Mouse (Mus musculus) embryonic facial prominence, embryonic 11.5 days (tissue): Measurements from ENCODE around the gene Sp7. TPM values are rescaled to one million over a fixed set of nuclear protein-coding genes. Genes with fewer than 3 reads are reported as not detected.

Source experiments
- ATAC-seq: fragments of 200-750 bp; cut with Nextera tagmentation; replicated peaks from 2 replicates; pipeline ENCODE4 v1.8.0; 2017; ENCODE audit warnings: low read depth; ENCODE audit not compliant: insufficient number of reproducible peaks, low FRiP score, low TSS enrichment
- DNase-seq: peaks from one replicate; pipeline ENCODE4 v3.0.0-alpha.2; 2015; ENCODE audit warnings: low spot score
- H3K27ac ChIP-seq: fragments of 300-500 bp; sonication (generic); replicated peaks from 2 replicates; pipeline ENCODE4 v1.5.1; 2014; ENCODE audit warnings: mild to moderate bottlenecking, low read depth, low read length, control low read depth
- H3K27me3 ChIP-seq: fragments of 300-500 bp; sonication (generic); 2 replicates; pipeline ENCODE4 v1.6.1; 2014; ENCODE audit warnings: mild to moderate bottlenecking, low read length, moderate library complexity, mixed read lengths; ENCODE audit not compliant: control insufficient read depth, insufficient read depth
- H3K36me3 ChIP-seq: fragments of 300-500 bp; sonication (generic); replicated peaks from 2 replicates; pipeline ENCODE4 v1.6.1; 2014; ENCODE audit warnings: low read depth, mild to moderate bottlenecking, low read length, moderate library complexity, mixed read lengths; ENCODE audit not compliant: control insufficient read depth, insufficient read depth
- H3K4me1 ChIP-seq: fragments of 300-500 bp; sonication (generic); 2 replicates; pipeline ENCODE4 v1.6.1; 2014; ENCODE audit warnings: low read length, mixed read lengths; ENCODE audit not compliant: control insufficient read depth, insufficient read depth
- H3K4me2 ChIP-seq: fragments of 300-500 bp; sonication (generic); 2 replicates; pipeline ENCODE4 v1.6.1; 2014; ENCODE audit warnings: low read depth, mild to moderate bottlenecking, control low read depth, low read length, moderate library complexity
- H3K4me3 ChIP-seq: fragments of 300-500 bp; sonication (generic); 2 replicates; pipeline ENCODE4 v1.5.1; 2014; ENCODE audit warnings: low read depth, low read length, control low read depth
- H3K9ac ChIP-seq: fragments of 300-500 bp; sonication (generic); replicated peaks from 2 replicates; pipeline ENCODE4 v1.6.1; 2014; ENCODE audit warnings: mild to moderate bottlenecking, control low read depth, low read length
- H3K9me3 ChIP-seq: fragments of 300-500 bp; sonication (generic); replicated peaks from 2 replicates; pipeline ENCODE4 v1.6.1; 2016; ENCODE audit warnings: mild to moderate bottlenecking, low read length, inconsistent platforms, mixed read lengths; ENCODE audit not compliant: control insufficient read depth
- WGBS: fragments of 180-500 bp; shearing (Covaris S2); extraction: QIAGEN DNeasy Blood & Tissue Kit; methylation state at CpG from one replicate; pipeline ENCODE4 v1.1.7; 2014; 5-methylcytosine and 5-hydroxymethylcytosine counted together
- polyA plus RNA-seq: library from polyadenylated mRNA; unstranded; fragments of >200 nt; fragmentation: Nextera tagmentation; extraction: Ambion mirVana; gene quantifications from 2 replicates; pipeline ENCODE4 v1.2.1, GENCODE M21; 2014

Sp7 gene
- polyA plus RNA-seq, 1 experiment from 2014 or later = 2.4 TPM

DNA sequence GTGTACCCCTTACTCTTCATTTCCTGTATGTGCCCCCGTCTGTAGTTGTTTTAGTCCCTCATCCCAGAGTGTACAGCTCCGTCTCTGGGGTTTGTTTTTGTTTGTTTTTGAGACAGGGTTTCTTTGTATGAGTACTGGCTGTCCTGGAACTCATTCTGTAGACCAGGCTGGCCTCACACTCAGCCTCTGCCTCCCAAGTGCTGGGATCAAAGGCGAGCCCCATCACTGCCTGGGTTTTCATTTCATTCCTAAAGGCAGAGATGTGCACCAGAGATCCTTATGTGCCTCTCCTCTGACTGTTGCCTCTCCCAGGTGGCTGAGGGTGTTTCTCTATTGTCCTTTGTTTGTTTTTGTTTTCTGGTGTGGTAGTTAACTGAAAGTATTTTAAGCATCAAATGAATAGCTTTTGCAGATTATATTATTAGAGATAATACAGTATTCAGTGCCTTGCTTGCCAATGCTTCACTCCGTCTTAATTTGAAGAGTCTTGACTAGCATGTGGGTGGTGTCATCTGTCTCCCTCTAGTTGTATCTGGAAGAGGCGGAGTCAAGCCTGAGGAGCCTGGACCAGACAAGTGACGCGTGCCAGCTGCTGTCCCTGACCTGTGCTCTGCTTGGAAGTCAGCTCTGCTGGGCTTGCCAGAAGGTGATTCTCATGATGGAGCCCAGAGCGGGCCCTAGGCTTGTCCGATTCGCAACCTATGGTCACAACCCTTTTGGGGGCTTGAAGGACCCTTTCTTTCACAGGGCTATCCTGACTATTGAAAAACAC, 56.7 kb downstream of the Sp7 start:
- no peak overlapping the region for H3K4me2 ChIP-seq
- no peak for ATAC-seq
- H3K9me3 ChIP-seq = no peaks in the 10 kb centered on the region
- no peak for DNase-seq
- H3K4me1 ChIP-seq = no peaks in the 10 kb centered on the region
- WGBS = 74% methylated on average over 10 of the region's 10 CpGs
- H3K27me3 ChIP-seq = no peaks in the 10 kb centered on the region
- H3K27ac ChIP-seq = no peak overlapping the region
- H3K9ac ChIP-seq = no peak overlapping the region
- no peak overlapping the region for H3K4me3 ChIP-seq
- H3K36me3 ChIP-seq = peaks cover 10% of the 10 kb centered on the region

DNA sequence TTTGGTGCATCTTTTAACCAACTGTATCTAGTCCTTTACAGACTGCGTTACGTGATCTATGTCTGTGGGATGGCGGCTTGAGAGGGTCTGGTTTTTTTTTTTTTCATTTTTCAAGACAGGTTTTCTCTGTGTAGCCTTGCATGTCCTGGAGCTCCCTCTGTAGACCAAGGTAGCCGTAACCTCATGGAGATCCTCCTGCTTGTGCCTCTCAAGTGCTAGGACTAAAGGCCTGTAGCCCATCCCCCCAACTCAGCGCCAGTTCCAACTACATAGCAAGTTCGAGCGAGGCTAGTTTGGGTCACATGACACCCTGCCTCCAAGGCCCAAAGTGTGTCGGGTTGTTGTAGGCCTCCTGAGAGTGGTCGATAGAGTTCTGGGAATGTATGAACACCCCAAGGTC, 58.3 kb downstream of the Sp7 start:
- Histone ChIP-seq H3K36me3 (peaks cover 10% of the 10 kb centered on the region), H3K9ac (no peak overlapping the region), H3K4me1 (no peaks in the 10 kb centered on the region), H3K27ac (no peak overlapping the region), H3K27me3 (no peaks in the 10 kb centered on the region), H3K9me3 (no peaks in the 10 kb centered on the region), H3K4me2 (no peak overlapping the region), H3K4me3 (no peak overlapping the region)
- ATAC-seq = no peak
- DNase-seq = no peak
- WGBS = 85% methylated on average over 9 of the region's 9 CpGs

Other genes with a start within 250 kb of the Sp7 start
- gene Spryd3, start 230.9 kb downstream of the Sp7 start, polyA plus RNA-seq = 8.2 and 9.3 TPM in 2 replicates
- 0.70 TPM in 1 of 2 replicates, not detected in the other for gene Igfbp6, start 222.8 kb downstream of the Sp7 start, polyA plus RNA-seq
- gene Soat2, start 216.7 kb downstream of the Sp7 start, polyA plus RNA-seq = 0.10 TPM in 1 of 2 replicates, not detected in the other
- gene Zfp740, start 163.9 kb downstream of the Sp7 start, polyA plus RNA-seq = 68.1 and 68.9 TPM in 2 replicates
- 31.9 and 34.6 TPM in 2 replicates for gene Csad, start 162.5 kb downstream of the Sp7 start, polyA plus RNA-seq
- 1.3 and 2.7 TPM in 2 replicates for gene Itgb7, start 135.2 kb downstream of the Sp7 start, polyA plus RNA-seq
- gene Rarg, start 109.7 kb downstream of the Sp7 start, polyA plus RNA-seq = 68.1 and 70.2 TPM in 2 replicates
- gene Gm9918, start 96.6 kb downstream of the Sp7 start, polyA plus RNA-seq = 0.58 and 1.2 TPM in 2 replicates
- 51.6 and 57.2 TPM in 2 replicates for gene Mfsd5, start 87.7 kb downstream of the Sp7 start, polyA plus RNA-seq
- gene Espl1, start 70.9 kb downstream of the Sp7 start, polyA plus RNA-seq = 36.0 and 37.7 TPM in 2 replicates
- 453 and 469 TPM in 2 replicates for gene Pfdn5, start 41.1 kb downstream of the Sp7 start, polyA plus RNA-seq
- 101 and 103 TPM in 2 replicates for gene Myg1, start 35.5 kb downstream of the Sp7 start, polyA plus RNA-seq
- gene Aaas, start 16.4 kb downstream of the Sp7 start, polyA plus RNA-seq = 98.3 and 102 TPM in 2 replicates
- 12.8 and 13.9 TPM in 2 replicates for gene Sp1, start 39.0 kb upstream of the Sp7 start, polyA plus RNA-seq
- gene Amhr2, start 78.2 kb upstream of the Sp7 start, polyA plus RNA-seq = 0.24 TPM in 1 of 2 replicates, not detected in the other
- 75.0 and 76.5 TPM in 2 replicates for gene Prr13, start 91.8 kb upstream of the Sp7 start, polyA plus RNA-seq
- 288 and 290 TPM in 2 replicates for gene Pcbp2, start 103.4 kb upstream of the Sp7 start, polyA plus RNA-seq
- gene Gm10337, start 136.5 kb upstream of the Sp7 start, polyA plus RNA-seq = 3.4 TPM in 1 of 2 replicates, not detected in the other
- gene Map3k12, start 149.9 kb upstream of the Sp7 start, polyA plus RNA-seq = 13.4 and 15.4 TPM in 2 replicates
- 92.0 and 92.7 TPM in 2 replicates for gene Tarbp2, start 151.0 kb upstream of the Sp7 start, polyA plus RNA-seq
- gene Npff, start 157.8 kb upstream of the Sp7 start, polyA plus RNA-seq = 0.52 and 0.66 TPM in 2 replicates